Mouse (Mus musculus) heart, postnatal 36 days (tissue): ENCODE results near the gene Slc18a2. TPM values are rescaled to one million over a fixed set of nuclear protein-coding genes. Genes with fewer than 3 reads are reported as not detected.
A peak's percentile ranks its signal among the peaks of the same experiment; 100 is the strongest.

Experiments used
- DNase-seq, 2 experiments: peaks; one replicate each; pipeline ENCODE4 v3.0.0; 2021 to 2022
- intact Hi-C: fragments of 180-260 bp; cut with DNase I; formaldehyde crosslinking; loops from one replicate; pipeline ENCODE4 v1.15.1; 2025
- total RNA-seq, 2 experiments: library from RNA; stranded (reverse); gene quantifications; 2 replicates each; pipeline ENCODE4 v1.2.3; 2021

The Slc18a2 gene
- total RNA-seq, 2 experiments from 2014 or later: 0.62 to 0.94 TPM

DNA sequence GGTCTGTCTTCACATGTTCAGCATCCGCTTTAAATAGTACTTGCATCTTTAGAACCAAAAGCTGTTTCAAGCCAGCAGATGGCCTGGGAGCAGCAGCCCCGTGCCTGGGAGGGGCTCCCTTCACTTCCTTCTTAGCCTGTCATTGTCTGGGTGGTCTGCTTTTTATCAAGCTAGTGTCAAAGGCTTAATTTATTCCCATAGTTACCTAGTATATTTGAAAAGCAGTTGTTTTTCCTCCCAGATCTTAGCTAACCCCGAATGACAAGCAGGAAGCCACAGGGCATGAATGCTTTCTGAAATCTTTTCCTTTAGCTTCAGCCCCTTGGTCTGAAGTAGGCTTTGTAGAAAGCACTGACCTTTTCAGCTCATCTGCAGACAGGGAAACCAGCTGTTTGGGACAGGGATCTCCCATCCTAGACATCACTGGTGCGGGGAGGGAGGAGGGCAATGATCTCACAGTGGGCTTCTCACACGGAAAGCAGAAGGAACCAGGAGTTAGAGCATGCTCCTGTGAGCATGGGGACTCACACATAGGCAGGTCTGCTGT is 6.8 kb downstream of the Slc18a2 start:
- DNase-seq: no peak
- intact Hi-C loops: no loop called here

DNA sequence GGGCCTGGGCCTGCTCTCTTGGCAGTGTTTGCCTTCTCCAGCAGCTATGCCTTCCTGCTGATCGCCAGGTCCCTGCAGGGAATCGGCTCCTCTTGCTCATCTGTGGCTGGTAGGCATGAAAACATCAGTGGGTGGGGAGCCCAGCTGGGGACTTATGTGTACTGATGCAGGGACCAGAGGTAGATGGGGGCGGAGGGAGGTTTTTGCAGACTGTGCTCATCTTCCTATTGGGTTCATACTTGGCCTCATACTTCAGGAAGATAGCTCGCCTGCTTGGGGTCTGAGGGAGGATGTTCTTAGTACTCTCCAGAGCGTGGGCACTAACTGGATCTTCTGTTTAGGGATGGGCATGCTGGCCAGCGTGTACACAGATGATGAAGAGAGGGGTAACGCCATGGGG is 12.5 kb downstream of the Slc18a2 start:
- intact Hi-C loops: no loop called here
- DNase-seq: no peak

DNA sequence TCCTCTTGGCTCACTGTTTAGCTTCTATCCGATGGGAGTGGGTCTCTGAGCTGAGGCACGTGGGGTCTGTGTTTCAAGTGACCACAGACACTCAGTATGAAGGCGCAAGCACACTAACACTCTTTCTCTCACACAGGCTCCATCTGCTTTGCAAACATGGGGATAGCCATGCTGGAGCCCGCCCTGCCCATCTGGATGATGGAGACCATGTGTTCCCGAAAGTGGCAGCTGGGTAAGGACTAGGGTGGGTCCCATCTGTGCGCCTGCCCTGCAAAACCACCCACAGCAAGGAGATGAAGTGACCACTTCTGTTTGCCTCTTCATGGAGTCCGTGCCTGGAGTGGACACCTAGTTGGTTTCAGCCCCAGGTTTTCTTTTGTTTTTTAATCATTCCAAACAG is 15.7 kb downstream of the Slc18a2 start:
- no peak for DNase-seq
- intact Hi-C loops: no loop called here

DNA sequence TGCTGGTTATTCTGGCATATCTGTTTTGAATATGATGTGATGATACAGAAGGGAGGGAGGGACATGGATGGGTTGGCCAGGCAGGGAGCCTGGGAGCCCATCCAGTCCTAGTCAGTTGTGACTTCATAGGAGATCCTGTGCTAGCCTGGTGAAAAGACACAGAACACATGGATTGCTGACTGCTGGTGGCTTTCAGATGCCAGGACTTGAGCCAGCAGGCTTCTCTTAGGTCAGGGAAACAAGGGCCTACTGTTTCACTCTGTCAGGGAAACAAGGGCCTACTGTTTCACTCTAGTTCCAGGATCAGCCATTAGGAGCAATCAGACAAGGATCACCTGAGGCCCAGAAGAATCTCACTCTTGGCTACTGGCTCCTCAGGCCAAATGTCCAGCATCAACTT is 20.1 kb downstream of the Slc18a2 start:
- DNase-seq: no peak
- intact Hi-C loops: no loop called here

DNA sequence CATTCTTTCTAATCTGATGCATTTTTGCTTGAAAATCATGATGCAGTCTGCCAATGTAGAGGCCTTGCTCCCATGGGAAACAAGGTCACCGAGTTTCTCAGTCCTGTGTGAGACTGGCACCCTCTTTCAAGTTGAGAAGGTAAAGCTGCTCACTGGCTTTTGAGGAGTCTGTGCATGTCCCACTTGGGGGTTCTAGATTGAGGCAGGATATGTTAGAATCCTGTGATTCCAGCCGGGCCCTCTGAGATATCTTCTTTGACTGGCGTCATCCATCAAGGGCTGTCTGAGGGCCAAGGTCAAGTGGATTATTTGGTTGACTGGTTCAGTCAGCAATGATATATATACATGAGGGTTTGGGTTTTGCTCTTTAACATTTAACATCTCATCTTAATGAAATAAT is 21.3 kb downstream of the Slc18a2 start:
- no peak for DNase-seq
- intact Hi-C loops: no loop called here

DNA sequence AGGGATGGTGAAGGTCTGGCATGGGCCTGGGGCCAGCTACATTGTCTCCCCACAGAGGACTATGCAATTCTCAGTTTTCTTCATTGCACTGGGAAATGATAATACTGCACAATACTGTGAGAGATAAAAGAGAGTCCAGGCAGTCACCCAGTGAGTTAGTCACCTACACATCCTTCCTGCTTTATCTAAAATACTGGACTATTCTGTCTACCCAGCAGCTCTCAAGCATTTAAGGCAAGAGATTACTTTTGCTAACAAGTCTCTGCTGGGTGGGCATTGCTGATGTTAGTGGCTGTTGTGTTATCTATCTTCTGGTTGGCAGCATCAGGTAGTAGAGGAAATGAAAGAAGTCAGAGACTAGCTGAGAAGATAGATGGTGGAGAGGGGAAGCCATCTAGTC is 28.3 kb downstream of the Slc18a2 start:
- DNase-seq: no peak
- intact Hi-C loops: no loop called here

DNA sequence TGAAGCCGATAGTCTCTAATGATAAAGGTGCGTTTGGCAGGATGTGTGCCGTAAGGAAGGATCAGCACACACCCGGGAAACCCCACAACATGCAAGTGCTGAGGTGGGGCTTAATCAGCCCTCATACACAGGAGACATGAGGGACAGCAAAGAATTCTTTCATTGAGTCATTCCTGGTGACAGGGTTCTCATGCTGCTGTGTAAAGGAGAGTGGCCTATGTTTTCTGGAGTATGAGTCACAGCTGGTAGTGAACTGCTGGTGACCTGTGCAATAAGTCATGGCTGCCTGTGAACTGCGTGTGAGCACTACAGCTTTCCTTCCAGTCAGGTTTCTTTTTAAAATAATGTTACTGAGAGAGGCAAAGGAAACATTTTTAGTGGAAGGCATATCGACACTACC is 29.1 kb downstream of the Slc18a2 start:
- intact Hi-C loops: no loop called here
- DNase-seq: no peak

DNA sequence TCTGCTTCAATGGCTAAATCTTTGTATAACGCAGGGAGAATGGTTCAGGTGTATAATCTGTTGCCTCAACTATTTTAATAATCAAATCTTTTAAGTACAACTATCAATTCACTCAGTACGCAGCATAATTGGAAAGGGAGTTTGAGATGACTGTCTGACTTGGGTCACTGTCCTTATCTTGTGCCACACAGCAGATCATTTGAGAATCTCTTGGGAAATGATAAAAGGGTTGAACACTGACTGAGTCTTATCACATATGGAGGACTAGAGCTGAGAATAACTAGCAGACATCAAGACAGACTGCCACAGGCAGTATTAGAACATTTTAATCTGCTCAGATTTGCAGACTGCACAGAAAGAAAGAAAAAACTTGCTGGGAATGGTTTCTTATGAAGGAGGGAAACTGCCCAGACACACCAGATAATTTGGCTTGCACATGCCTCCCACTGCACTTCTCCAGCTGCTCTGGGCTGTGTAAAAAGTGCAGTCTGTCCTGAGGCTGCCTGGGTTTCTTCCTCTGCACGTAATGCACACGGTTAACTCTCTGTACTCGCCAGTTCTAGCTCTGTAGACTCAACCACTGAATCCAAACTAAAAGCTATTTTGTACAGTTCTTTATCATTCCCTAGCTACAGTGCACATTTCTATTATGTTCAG is 31.6 kb downstream of the Slc18a2 start:
- no peak for DNase-seq
- intact Hi-C loops: no loop called here

DNA sequence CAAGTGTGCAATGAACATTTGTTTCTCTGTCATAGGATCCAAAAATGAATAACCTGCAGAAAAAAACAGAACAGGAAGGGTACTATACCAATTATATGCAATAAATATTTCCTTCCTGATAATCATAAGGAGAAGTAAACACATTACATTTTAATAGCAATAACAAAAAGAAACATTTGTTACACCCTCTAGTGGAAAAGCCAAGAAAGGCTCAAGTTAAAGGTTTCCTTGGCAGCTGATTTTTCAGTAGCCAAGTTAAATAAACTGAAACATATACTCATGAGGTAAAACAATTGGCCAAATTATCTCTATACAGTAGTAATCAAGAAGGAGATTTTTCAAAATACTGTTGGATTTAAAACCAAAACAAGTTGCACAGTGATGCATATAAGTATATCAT is 54.6 kb downstream of the Slc18a2 start:
- intact Hi-C loops: no loop called here

DNA sequence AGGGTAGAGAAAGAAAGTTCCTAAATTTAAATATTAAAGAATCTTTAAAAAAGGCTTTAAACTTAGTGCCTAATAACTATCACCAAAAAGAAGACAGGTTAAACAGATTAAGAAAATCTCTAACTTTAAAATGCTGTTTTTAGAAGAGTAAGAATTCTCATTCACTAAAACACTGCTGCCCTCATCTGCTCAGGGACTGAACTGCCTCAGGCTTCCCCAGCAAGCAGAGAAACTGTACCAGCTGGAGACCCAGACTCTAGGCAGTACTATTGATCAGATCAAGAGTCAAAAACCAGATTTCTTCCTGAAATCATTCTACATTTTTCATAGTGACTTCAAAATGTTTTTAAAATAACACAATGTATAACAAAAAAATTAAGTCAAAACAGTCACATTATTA is 55.9 kb downstream of the Slc18a2 start:
- intact Hi-C loops: loop anchor here (1.0 kb wide), 1 partner anchor 77 kb away; no protein-coding TSS in a partner anchor
- no peak for DNase-seq

More for the DNA sequence above, 54.6 kb downstream of the Slc18a2 start:
- DNase-seq: no peak

DNA sequence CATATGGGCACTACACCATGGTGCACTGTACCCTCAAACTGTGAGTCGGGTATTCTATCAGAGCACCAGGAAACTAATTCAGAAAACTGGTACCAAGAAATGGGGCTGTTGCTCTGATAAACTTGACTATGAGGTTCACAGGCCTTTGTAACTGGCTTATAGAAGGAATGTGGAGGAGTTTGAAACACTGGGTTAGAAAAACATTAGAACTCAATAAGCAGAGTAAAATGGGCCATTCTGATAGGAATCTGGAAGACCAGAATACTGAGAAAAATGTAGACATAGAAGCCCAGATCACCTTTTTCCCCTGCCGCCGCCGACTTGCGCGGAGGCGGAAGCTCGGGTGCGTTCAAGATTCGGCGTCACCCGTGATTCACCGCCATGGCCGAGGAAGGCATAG is 61.3 kb downstream of the Slc18a2 start, which contains the start of gene Rps12-ps3:
Gene Rps12-ps3 (plus strand): TSS at position 301 of the 400 bp plus-strand sequence.
- DNase-seq: no peak
- intact Hi-C loops: no loop called here

DNA sequence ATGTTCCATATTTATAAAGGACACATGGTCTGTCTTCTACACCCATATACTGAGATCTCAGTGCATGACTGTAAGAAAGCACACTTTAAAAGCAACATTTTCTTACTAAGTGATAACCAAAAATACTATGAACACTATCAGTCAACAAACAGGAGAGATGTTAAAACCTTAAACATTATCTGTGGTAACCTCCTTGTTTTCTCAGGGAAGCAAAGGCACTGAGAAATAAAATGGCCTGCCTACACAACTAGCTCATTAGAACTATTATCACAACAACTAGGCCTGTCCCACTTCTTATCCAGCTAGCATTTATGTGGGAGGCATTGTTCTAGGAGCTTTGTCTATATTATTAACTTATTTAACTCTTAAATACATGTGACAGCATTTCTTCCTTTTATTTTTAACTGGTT is 70.1 kb downstream of the Slc18a2 start:
- DNase-seq: no peak
- intact Hi-C loops: no loop called here

DNA sequence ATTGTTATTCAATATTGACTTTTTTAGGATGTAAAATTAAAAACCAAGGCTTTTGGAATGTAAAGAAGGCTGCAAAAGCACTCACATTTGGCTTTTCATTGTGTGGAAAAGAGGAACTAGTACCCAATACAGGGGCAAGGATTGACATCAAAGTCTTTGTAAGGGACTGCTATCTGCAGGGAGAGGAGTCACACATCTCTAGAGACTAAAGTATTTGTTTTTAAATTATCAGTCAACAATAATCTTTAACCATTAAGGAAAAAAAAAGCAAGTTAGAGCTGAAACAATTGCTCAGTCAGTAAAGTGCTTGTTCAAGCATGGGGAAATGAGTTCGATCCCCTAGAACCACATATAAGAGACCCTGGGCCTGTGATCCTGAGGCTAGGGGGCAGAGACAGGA is 76.0 kb downstream of the Slc18a2 start:
- no peak for DNase-seq
- intact Hi-C loops: no loop called here

DNA sequence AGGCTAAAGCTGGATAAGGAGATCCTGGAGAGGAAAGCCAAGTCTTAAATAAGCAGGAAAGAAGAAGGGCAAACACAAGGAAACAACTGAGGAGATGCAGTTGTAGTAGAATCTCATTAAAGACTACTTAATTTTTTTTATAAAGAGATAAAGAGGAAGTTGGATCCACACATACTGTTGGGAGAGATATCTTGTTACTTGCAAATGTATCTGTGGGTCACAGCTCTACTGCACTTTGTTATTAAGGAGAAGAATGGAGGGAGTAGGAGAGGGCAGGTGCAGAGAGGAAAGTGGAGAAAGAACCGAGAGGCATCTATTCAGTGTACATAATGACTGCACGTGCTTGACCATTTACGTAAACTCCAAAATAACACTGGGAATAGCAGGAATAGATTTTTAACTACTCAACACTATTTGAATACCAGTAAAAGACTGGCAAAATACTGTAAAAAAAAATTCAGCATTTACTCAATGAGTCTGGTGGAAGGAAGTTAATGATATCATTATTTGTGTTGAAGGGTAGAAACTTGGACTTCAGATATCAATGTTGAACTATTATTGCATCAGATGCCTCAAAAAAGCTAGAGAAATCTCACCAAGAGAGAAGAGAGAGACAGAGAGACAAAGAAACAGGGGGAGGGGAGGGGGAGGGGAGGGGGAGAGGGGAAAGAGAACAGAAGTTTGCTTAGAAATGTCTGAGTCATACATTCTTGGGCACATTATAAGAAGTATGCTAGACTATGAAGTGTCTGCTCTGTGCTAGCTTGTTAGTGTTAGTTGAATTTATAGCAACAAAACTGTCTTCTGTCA is 77.4 kb downstream of the Slc18a2 start:
- intact Hi-C loops: no loop called here
- DNase-seq: no peak

DNA sequence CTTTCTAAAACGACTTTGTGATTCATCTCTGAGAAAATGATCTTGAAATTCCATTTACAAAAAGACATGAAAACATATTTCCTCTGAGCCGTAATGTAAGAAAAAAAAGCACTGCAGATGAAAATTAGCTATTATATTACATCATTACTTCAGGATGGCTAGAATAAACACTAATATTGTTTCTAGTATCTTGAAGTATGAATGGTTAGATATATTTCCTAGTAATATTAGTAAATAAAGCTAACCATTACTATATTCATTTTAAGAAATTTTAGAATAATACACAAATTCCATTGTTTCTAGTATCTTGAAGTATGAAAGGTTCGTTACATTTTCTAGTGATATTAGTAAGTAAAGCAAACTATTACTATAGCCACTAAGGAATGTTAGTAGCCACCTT is 79.2 kb downstream of the Slc18a2 start:
- DNase-seq: no peak
- intact Hi-C loops: loop anchor here (10.0 kb wide), 2 partner anchors 395 to 1245 kb away; partner anchors contain the start of genes Cacul1, Eno4 and Hspa12a

DNA sequence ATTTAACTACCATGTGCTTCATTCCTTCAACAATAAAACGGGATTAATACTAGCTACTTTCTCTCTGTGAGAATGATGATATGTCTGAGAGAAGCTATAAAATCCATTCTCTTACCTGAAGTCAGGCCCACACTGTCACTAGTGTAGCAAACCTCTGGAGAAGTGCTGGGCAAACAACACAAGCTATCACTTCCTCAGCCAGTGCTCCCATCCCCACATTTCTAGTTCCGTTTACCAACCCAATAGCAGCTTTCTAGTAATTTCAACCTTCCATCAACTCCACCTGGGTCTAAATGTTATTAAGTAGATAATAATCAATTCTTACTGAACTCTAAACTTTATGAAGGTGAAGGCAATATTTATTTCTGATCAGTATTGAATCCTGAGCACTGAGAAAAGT is 82.3 kb downstream of the Slc18a2 start:
- intact Hi-C loops: loop anchor here (10.0 kb wide), 2 partner anchors 398 to 1242 kb away; partner anchors contain the start of genes Cacul1, Eno4 and Hspa12a
- DNase-seq: no peak

DNA sequence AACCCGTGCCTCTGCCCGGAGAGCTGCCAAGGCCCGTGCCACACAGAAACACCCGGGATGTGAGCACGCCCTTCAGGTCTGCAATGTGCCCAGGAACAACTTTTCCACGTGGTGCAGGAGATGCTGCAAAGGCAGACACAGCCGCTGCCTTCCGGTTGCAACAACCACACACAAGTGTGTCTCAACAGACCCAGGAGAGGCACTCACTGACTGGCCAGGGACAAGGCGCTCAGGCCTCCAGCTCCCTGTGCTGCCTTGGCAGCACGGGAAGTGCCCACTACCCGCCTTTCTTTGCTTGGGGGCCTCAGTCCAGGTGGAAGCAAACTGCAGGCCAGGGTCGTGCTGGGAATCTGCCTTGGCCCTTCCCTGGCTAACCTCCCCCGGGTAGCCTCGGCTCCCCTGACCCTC is 83.6 kb downstream of the Slc18a2 start:
- intact Hi-C loops: loop anchor here (10.0 kb wide), 2 partner anchors 400 to 1240 kb away; partner anchors contain the start of genes Cacul1, Eno4 and Hspa12a
- DNase-seq: peak; percentile 19 to 33

DNA sequence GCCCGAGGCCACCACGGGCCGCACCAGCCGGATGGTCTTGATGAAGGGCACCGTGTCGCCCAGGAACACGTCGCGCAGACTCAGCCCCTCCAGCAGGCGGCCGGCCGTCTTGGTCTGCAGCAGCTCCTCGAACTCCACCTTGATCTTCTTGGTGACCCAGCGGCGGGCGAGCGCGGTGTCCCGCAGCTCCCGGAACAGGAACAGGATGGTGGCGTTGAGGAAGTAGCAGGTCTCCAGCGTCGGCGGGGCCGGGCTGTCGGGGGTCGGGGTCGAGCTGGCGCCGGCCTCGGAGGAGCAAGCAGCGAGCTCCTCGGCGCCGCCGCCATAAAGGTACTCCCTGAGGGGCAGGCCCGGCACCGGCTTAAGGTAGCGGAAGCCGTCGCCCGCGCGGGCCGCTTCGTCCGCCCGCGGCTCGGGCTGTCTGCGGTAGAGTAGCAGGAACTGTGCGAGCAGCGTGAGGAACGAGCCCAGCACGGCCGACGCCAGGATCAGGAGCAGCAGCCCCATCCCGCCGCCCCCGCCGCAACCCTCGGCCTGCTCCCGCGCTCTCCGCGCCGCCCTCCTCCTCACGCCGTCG is 84.5 kb downstream of the Slc18a2 start:
- intact Hi-C loops: loop anchor here (10.0 kb wide), 2 partner anchors 400 to 1240 kb away; partner anchors contain the start of genes Cacul1, Eno4 and Hspa12a
- peak; percentile 54 to 69 for DNase-seq
